Mouse (Mus musculus): Measurements from ENCODE around the gene Gm33815. TPM values are rescaled to one million over a fixed set of nuclear protein-coding genes. Genes with fewer than 3 reads are reported as not detected.

The Gm33815 gene
- polyA plus RNA-seq (2015; fragmentation: Illumina TruSeq; extraction: RNeasy Lipid Tissue Mini Kit (QIAGEN cat#74804); ENCODE audit: insufficient read depth, low read depth, low replicate concordance): not detected

DNA sequence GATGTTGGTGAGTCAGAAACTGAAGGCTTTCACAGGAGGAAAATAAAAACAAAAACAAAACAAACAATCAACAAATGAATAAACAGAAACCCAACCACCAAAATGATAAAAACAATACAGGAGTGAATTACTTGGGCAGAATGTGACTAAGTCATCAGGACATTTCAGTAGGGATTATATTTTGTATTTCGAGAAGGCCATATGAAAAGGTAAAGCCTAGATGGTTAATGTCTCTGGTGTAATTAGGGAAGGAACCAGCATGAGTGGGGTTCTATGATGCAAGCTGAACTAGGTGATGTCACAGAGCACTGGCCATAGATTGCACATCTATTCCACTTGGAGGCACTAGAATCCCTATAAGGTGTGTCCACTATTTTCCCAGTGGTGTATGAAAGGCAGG is at the start of gene Gm33815:
TSS of gene Gm33815 (plus strand) at position 301 of the 400 bp plus-strand sequence.

Measured in pancreas, adult 10 weeks (tissue).